Mouse (Mus musculus) megakaryocyte, adult 5-6 weeks (primary cell): ENCODE data around the gene Fmnl3. TPM values are rescaled to one million over a fixed set of nuclear protein-coding genes. Genes with fewer than 3 reads are reported as not detected.

Experiments used
- ATAC-seq: 2 replicates; pipeline ENCODE4 v1.8.0; 2016; ENCODE audit warnings: mild to moderate bottlenecking, inconsistent platforms; ENCODE audit not compliant: poor library complexity, severe bottlenecking
- total RNA-seq, 2 experiments: library from RNA; stranded (forward) in 1 of 2; stranded (reverse) in 1 of 2; fragments of 153-499, 151-499 nt in 1 of 2; fragments of 221-1000, 200-1000 nt in 1 of 2; gene quantifications; 2 replicates each; pipeline versions ENCODE4 v1.2.3 to v1.2.4; 2015 to 2017

Fmnl3 gene
- total RNA-seq (2015) (7.9 and 10.1 TPM in 2 replicates), total RNA-seq (2017) (11.4 and 16.3 TPM in 2 replicates)

- peak; percentile 100 for ATAC-seq
Measured at GRCm38 (mm10) chr15:99370259-99370691, at the start of gene Fmnl3. Fmnl3 (minus strand) TSS chr15:99370482.

- no peak for ATAC-seq
Measured at GRCm38 (mm10) chr15:99417692-99418271, 47.5 kb upstream of the Fmnl3 start.

- ATAC-seq: no peak
Measured at GRCm38 (mm10) chr15:99416957-99417356, 46.7 kb upstream of the Fmnl3 start.

- peak; percentile 85 for ATAC-seq
Measured at GRCm38 (mm10) chr15:99416348-99416882, 46.1 kb upstream of the Fmnl3 start.

GRCm38 (mm10) chr15:99415793-99416192 is 45.5 kb upstream of the Fmnl3 start:
- peak; percentile 63 for ATAC-seq

GRCm38 (mm10) chr15:99411747-99412146 is 41.5 kb upstream of the Fmnl3 start:
- no peak for ATAC-seq

- ATAC-seq: no peak
Measured at GRCm38 (mm10) chr15:99408845-99409244, 38.6 kb upstream of the Fmnl3 start.

- no peak for ATAC-seq
Measured at GRCm38 (mm10) chr15:99406986-99407570, 36.8 kb upstream of the Fmnl3 start.

- ATAC-seq: no peak
Measured at GRCm38 (mm10) chr15:99405150-99405549, 34.9 kb upstream of the Fmnl3 start.

GRCm38 (mm10) chr15:99403159-99403889 is 33.0 kb upstream of the Fmnl3 start:
- no peak for ATAC-seq

- ATAC-seq: peak; percentile 49
Measured at GRCm38 (mm10) chr15:99400602-99401001, 30.3 kb upstream of the Fmnl3 start.

GRCm38 (mm10) chr15:99399503-99400245 is 29.4 kb upstream of the Fmnl3 start:
- ATAC-seq: peak; percentile 60; the same call in 1 of the 2 replicates

GRCm38 (mm10) chr15:99397622-99398021 is 27.3 kb upstream of the Fmnl3 start:
- ATAC-seq: no peak

GRCm38 (mm10) chr15:99396875-99397274 is 26.6 kb upstream of the Fmnl3 start:
- no peak for ATAC-seq

GRCm38 (mm10) chr15:99396462-99396861 is 26.2 kb upstream of the Fmnl3 start:
- ATAC-seq: no peak

GRCm38 (mm10) chr15:99393386-99394252 is 23.3 kb upstream of the Fmnl3 start:
- ATAC-seq: peak; percentile 66

GRCm38 (mm10) chr15:99392486-99393385 is 22.5 kb upstream of the Fmnl3 start, which contains the start of gene Tmbim6:
Tmbim6 (plus strand) TSS chr15:99392882.
- ATAC-seq: peak; percentile 75

- ATAC-seq: no peak
Measured at GRCm38 (mm10) chr15:99391975-99392374, 21.7 kb upstream of the Fmnl3 start.
